Mouse (Mus musculus): ENCODE data around the gene Cacna1b. TPM values are rescaled to one million over a fixed set of nuclear protein-coding genes. Genes with fewer than 3 reads are reported as not detected.

The Cacna1b gene
- total RNA-seq, 1 experiment = 2.4 TPM

- Histone ChIP-seq H3K27ac (ENCODE audit: insufficient read depth, low read depth, low read length, poor library complexity, severe bottlenecking) (no peak overlapping the region; the same call in 1 of the 2 replicates), H3K9ac (ENCODE audit: insufficient read depth, low read depth, low read length, poor library complexity, severe bottlenecking) (no peak overlapping the region), H3K9me3 (ENCODE audit: control insufficient read depth, insufficient read depth, low read depth, low read length) (no peaks in the 10 kb centered on the region), H3K36me3 (ENCODE audit: control insufficient read depth, insufficient read depth, low read length, poor library complexity, severe bottlenecking) (no peaks in the 10 kb centered on the region), H3K4me1 (ENCODE audit: control insufficient read depth in 2 of 2, insufficient read depth in 2 of 2, low read length in 2 of 2, poor library complexity in 1 of 2) (peaks cover 0 to 2% of the 10 kb centered on the region in 2 experiments; a peak in 1 of 4 replicates), H3K4me3 (ENCODE audit: insufficient read depth in 1 of 2, low read depth in 1 of 2, low read length in 2 of 2, poor library complexity in 1 of 2, severe bottlenecking in 1 of 2) (no peak overlapping the region)
- no peak for DNase-seq (ENCODE audit: low read depth, low spot score)
- TF ChIP-seq ZNF384 (IDR thresholded peaks at IDR 0.05; ENCODE audit: low read depth, low read length) = no peak
- TF ChIP-seq MAFK (IDR thresholded peaks at IDR 0.05; ENCODE audit: insufficient read depth, low read depth, low read length) = no peak
- no peak for TF ChIP-seq HCFC1 (IDR thresholded peaks at IDR 0.05; ENCODE audit: borderline replicate concordance, insufficient read depth, low read length)
- in situ Hi-C loops (cut with MboI; ENCODE audit: low sequenced_read_pairs in 2 of 2, unreplicated experiment in 2 of 2) = no loop called here
Measured at GRCm38 (mm10) chr2:24638102-24638954, 124.6 kb downstream of the Cacna1b start.

- no peaks in the 10 kb centered on the region for H3K36me3 ChIP-seq (ENCODE audit: control insufficient read depth, insufficient read depth, low read length, poor library complexity, severe bottlenecking)
- DNase-seq (ENCODE audit: low read depth, low spot score) = no peak
- no peak overlapping the region for H3K4me3 ChIP-seq (ENCODE audit: insufficient read depth in 1 of 2, low read depth in 1 of 2, low read length in 2 of 2, poor library complexity in 1 of 2, severe bottlenecking in 1 of 2)
- H3K27ac ChIP-seq (ENCODE audit: insufficient read depth, low read depth, low read length, poor library complexity, severe bottlenecking) = no peak overlapping the region
- no peaks in the 10 kb centered on the region for H3K9me3 ChIP-seq (ENCODE audit: control insufficient read depth, insufficient read depth, low read depth, low read length)
- H3K9ac ChIP-seq (ENCODE audit: insufficient read depth, low read depth, low read length, poor library complexity, severe bottlenecking) = no peak overlapping the region
- H3K4me1 ChIP-seq (ENCODE audit: control insufficient read depth in 2 of 2, insufficient read depth in 2 of 2, low read length in 2 of 2, poor library complexity in 1 of 2) = no peaks in the 10 kb centered on the region
- TF ChIP-seq HCFC1 (IDR thresholded peaks at IDR 0.05; ENCODE audit: borderline replicate concordance, insufficient read depth, low read length) (no peak), MAFK (IDR thresholded peaks at IDR 0.05; ENCODE audit: insufficient read depth, low read depth, low read length) (no peak), ZC3H11A (IDR thresholded peaks at IDR 0.05; ENCODE audit: borderline replicate concordance, low read depth, low read length) (no peak), ZNF384 (IDR thresholded peaks at IDR 0.05; ENCODE audit: low read depth, low read length) (no peak), CHD2 (IDR thresholded peaks at IDR 0.05; ENCODE audit: low read depth, low read length) (no peak)
- in situ Hi-C loops (cut with MboI; ENCODE audit: low sequenced_read_pairs in 2 of 2, unreplicated experiment in 2 of 2) = no loop called here
Measured at GRCm38 (mm10) chr2:24633645-24634044, 129.3 kb downstream of the Cacna1b start.

- Histone ChIP-seq H3K9ac (ENCODE audit: insufficient read depth, low read depth, low read length, poor library complexity, severe bottlenecking) (no peak overlapping the region), H3K27ac (ENCODE audit: insufficient read depth, low read depth, low read length, poor library complexity, severe bottlenecking) (no peak overlapping the region), H3K4me3 (ENCODE audit: insufficient read depth in 1 of 2, low read depth in 1 of 2, low read length in 2 of 2, poor library complexity in 1 of 2, severe bottlenecking in 1 of 2) (no peak overlapping the region), H3K36me3 (ENCODE audit: control insufficient read depth, insufficient read depth, low read length, poor library complexity, severe bottlenecking) (no peaks in the 10 kb centered on the region), H3K4me1 (ENCODE audit: control insufficient read depth in 2 of 2, insufficient read depth in 2 of 2, low read length in 2 of 2, poor library complexity in 1 of 2) (no peaks in the 10 kb centered on the region), H3K9me3 (ENCODE audit: control insufficient read depth, insufficient read depth, low read depth, low read length) (no peaks in the 10 kb centered on the region)
- in situ Hi-C loops (cut with MboI; ENCODE audit: low sequenced_read_pairs in 2 of 2, unreplicated experiment in 2 of 2) = no loop called here
- TF ChIP-seq ZC3H11A (IDR thresholded peaks at IDR 0.05; ENCODE audit: borderline replicate concordance, low read depth, low read length) (no peak), MAFK (IDR thresholded peaks at IDR 0.05; ENCODE audit: insufficient read depth, low read depth, low read length) (no peak), ZNF384 (IDR thresholded peaks at IDR 0.05; ENCODE audit: low read depth, low read length) (no peak), HCFC1 (IDR thresholded peaks at IDR 0.05; ENCODE audit: borderline replicate concordance, insufficient read depth, low read length) (no peak), CHD2 (IDR thresholded peaks at IDR 0.05; ENCODE audit: low read depth, low read length) (no peak)
- no peak for DNase-seq (ENCODE audit: low read depth, low spot score)
Measured at GRCm38 (mm10) chr2:24617141-24617540, 145.8 kb downstream of the Cacna1b start.

- no peak for TF ChIP-seq ZC3H11A (IDR thresholded peaks at IDR 0.05; ENCODE audit: borderline replicate concordance, low read depth, low read length)
- no peak for TF ChIP-seq HCFC1 (IDR thresholded peaks at IDR 0.05; ENCODE audit: borderline replicate concordance, insufficient read depth, low read length)
- TF ChIP-seq CHD2 (IDR thresholded peaks at IDR 0.05; ENCODE audit: low read depth, low read length) = no peak
- TF ChIP-seq MAFK (IDR thresholded peaks at IDR 0.05; ENCODE audit: insufficient read depth, low read depth, low read length) = no peak
- no peak for TF ChIP-seq ZNF384 (IDR thresholded peaks at IDR 0.05; ENCODE audit: low read depth, low read length)
- in situ Hi-C loops (cut with MboI; ENCODE audit: low sequenced_read_pairs in 2 of 2, unreplicated experiment in 2 of 2) = no loop called here
Measured at GRCm38 (mm10) chr2:24609789-24610188, 153.2 kb downstream of the Cacna1b start.

More at GRCm38 (mm10) chr2:24609789-24610188, 153.2 kb downstream of the Cacna1b start:
- Histone ChIP-seq H3K27ac (ENCODE audit: insufficient read depth, low read depth, low read length, poor library complexity, severe bottlenecking) (no peak overlapping the region), H3K9me3 (ENCODE audit: control insufficient read depth, insufficient read depth, low read depth, low read length) (no peaks in the 10 kb centered on the region), H3K4me1 (ENCODE audit: control insufficient read depth in 2 of 2, insufficient read depth in 2 of 2, low read length in 2 of 2, poor library complexity in 1 of 2) (peaks cover 0 to 11% of the 10 kb centered on the region in 2 experiments; a peak in 1 of 4 replicates), H3K4me3 (ENCODE audit: insufficient read depth in 1 of 2, low read depth in 1 of 2, low read length in 2 of 2, poor library complexity in 1 of 2, severe bottlenecking in 1 of 2) (no peak overlapping the region), H3K9ac (ENCODE audit: insufficient read depth, low read depth, low read length, poor library complexity, severe bottlenecking) (no peak overlapping the region), H3K36me3 (ENCODE audit: control insufficient read depth, insufficient read depth, low read length, poor library complexity, severe bottlenecking) (no peaks in the 10 kb centered on the region)
- DNase-seq (ENCODE audit: low read depth, low spot score) = no peak

Data from ES-E14 (cell line).